10 mouse cellular contexts compared by ENCODE assay signal in the genomic region with DNA sequence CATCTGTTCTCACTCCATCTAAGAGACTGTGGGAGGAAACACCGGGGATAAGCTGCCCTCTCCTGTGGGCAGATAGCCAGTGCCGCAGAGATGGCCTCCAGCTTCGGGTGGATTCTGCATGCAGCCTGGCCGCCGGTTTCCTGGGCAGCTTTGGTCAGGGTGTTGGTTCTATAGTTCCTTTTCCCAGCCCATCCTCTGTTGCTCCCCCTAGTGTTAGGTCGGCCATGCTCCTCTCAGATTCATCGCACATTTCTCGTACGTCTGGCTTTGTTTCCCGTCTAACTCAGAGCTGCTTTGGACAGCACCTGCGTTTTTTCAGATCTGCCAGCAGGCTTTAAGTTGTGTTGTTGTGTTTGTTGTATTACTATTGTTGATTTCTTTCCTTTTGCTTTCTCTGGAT. TPM values are rescaled to one million over a fixed set of nuclear protein-coding genes. Genes with fewer than 3 reads are reported as not detected.
A peak's percentile ranks its signal among the peaks of the same experiment; 100 is the strongest.
DNase-seq lines count a peak whose midpoint lies in the region; ATAC-seq and TF ChIP-seq lines count a peak whose summit lies in the region.
"Had no signal": no experiment of that assay in that cellular context is flagged by ENCODE, and none has a peak within 500 bp of the region (broad histone marks: within the 10 kb centered on the region; RNA-seq: fewer than 3 reads in every experiment).

No protein-coding gene starts in this region.

- intact Hi-C loops in gastrocnemius, adult 2 months (cut with DNase I): no loop called here

- no peak overlapping the region for H3K4me3 ChIP-seq in gastrocnemius, adult 2 months
- no peak overlapping the region for H3K4me3 ChIP-seq in small intestine, adult 2 months (ENCODE audit: low read depth, low read length)
- H3K4me3 ChIP-seq: heart, embryonic 15.5 days; liver, embryonic 13.5 days had no signal

- H3K4me1 ChIP-seq in small intestine, adult 2 months (ENCODE audit: control insufficient read depth, insufficient read depth, insufficient read length, low read length): no peaks in the 10 kb centered on the region
- H3K4me1 ChIP-seq: heart, embryonic 15.5 days; liver, embryonic 13.5 days had no signal

- TF ChIP-seq POLR2A in small intestine, adult 2 months (IDR thresholded peaks at IDR 0.05; ENCODE audit: low read depth, low read length): 0 out of 2 replicates have a peak, but pooled peaks have one; percentile 15

- H3K36me3 ChIP-seq in small intestine, adult 2 months (ENCODE audit: control insufficient read depth, insufficient read depth, low read length): peaks cover 21% of the 10 kb centered on the region

- peak; percentile 25 for DNase-seq in gastrocnemius, adult 2 months
- no peak for DNase-seq in gastrocnemius, postnatal 4 days (ENCODE audit: low spot score in 2 of 2)
- DNase-seq in right cerebral cortex, adult 18-20 months: peak; percentile 21
- no peak for DNase-seq in right cerebral cortex, postnatal 25 days
- no peak for DNase-seq in cerebellum, adult 8-10 months
- no peak for DNase-seq in layer of hippocampus, adult 9-11 months
- DNase-seq: liver, embryonic 13.5 days had no signal

- ATAC-seq in erythroblast, adult 5-6 weeks (replicated peaks; ENCODE audit: low FRiP score, poor library complexity, severe bottlenecking): peak; percentile 42; the same call in 1 of the 2 replicates

- no peak overlapping the region for H3K27ac ChIP-seq in gastrocnemius, adult 2 months
- H3K27ac ChIP-seq in small intestine, adult 2 months (ENCODE audit: insufficient read depth, low read depth, low read length): no peak overlapping the region
- H3K27ac ChIP-seq: heart, embryonic 15.5 days; liver, embryonic 13.5 days had no signal

- WGBS in small intestine, adult 2 months: 46% methylated on average over 11 of the region's 11 CpGs

- no peaks in the 10 kb centered on the region for H3K27me3 ChIP-seq in small intestine, adult 2 months (ENCODE audit: control insufficient read depth, insufficient read depth, low read length)
- H3K27me3 ChIP-seq: heart, embryonic 15.5 days; liver, embryonic 13.5 days had no signal

- TF ChIP-seq CTCF in gastrocnemius, adult 2 months (IDR thresholded peaks at IDR 0.05): peak; percentile 40; the same call in 1 of the 2 replicates
- peak; percentile 53; the same call in 1 of the 2 replicates for TF ChIP-seq CTCF in small intestine, adult 2 months (IDR thresholded peaks at IDR 0.05; ENCODE audit: extremely low read depth, insufficient read length, insufficient replicate concordance, low read depth, low read length)

RNA-seq across cellular contexts. Expression of gene Trmt10b, which starts 11.1 kb away (rescaled TPM):
- 1 to 10 TPM; 4.1 to 6.1 TPM for total RNA-seq in gastrocnemius, adult 2 months (2021)
- 1 to 10 TPM; 5.0 to 6.2 TPM for total RNA-seq in gastrocnemius, postnatal 4 days (2021)
- 9.0 and 10.7 TPM in 2 replicates for total RNA-seq in erythroblast, adult 5-6 weeks (2015; ENCODE audit: low replicate concordance)
- 3.6 and 5.7 TPM in 2 replicates for total RNA-seq in erythroblast, adult 5-6 weeks (2017; ENCODE audit: low replicate concordance)
- 0.24 and 0.56 TPM in 2 replicates for polyA plus RNA-seq in small intestine, adult 2 months (2012; rRNA removed)

RNA-seq across cellular contexts. Expression of gene Dcaf10, which starts 33.9 kb away (rescaled TPM):
- total RNA-seq in gastrocnemius, adult 2 months (2021): 10 to 100 TPM in 1 of 2 experiments, 1 to 10 TPM in 1; 7.5 to 10.9 TPM
- 10 to 100 TPM; 20.1 to 23.0 TPM for total RNA-seq in gastrocnemius, postnatal 4 days (2021)
- 19.0 and 30.4 TPM in 2 replicates for total RNA-seq in erythroblast, adult 5-6 weeks (2015; ENCODE audit: low replicate concordance)
- 23.7 and 32.5 TPM in 2 replicates for total RNA-seq in erythroblast, adult 5-6 weeks (2017; ENCODE audit: low replicate concordance)
- polyA plus RNA-seq in small intestine, adult 2 months (2012; rRNA removed): 11.5 and 23.1 TPM in 2 replicates

RNA-seq across cellular contexts. Expression of gene Exosc3, which starts 34.5 kb away (rescaled TPM):
- total RNA-seq in gastrocnemius, adult 2 months (2021): 10 to 100 TPM; 11.2 to 16.3 TPM
- total RNA-seq in gastrocnemius, postnatal 4 days (2021): 10 to 100 TPM; 15.2 to 17.9 TPM
- 20.8 and 33.9 TPM in 2 replicates for total RNA-seq in erythroblast, adult 5-6 weeks (2015; ENCODE audit: low replicate concordance)
- total RNA-seq in erythroblast, adult 5-6 weeks (2017; ENCODE audit: low replicate concordance): 25.5 and 37.5 TPM in 2 replicates
- polyA plus RNA-seq in small intestine, adult 2 months (2012; rRNA removed): 29.2 and 32.6 TPM in 2 replicates

Comparison
In these comparisons a context has a peak if more than half of its experiments do, and no peak if none do; other contexts are left out.
1. DNase-seq: peak in gastrocnemius, adult 2 months (single experiment) and right cerebral cortex, adult 18-20 months (single experiment); none in gastrocnemius, postnatal 4 days (0 of 2), right cerebral cortex, postnatal 25 days (single experiment), cerebellum, adult 8-10 months (single experiment) and layer of hippocampus, adult 9-11 months (single experiment).